Mouse (Mus musculus) midbrain, postnatal 0 days (tissue): Measurements from ENCODE around the gene Ccdc190. TPM values are rescaled to one million over a fixed set of nuclear protein-coding genes. Genes with fewer than 3 reads are reported as not detected.

Source experiments
- ATAC-seq: fragments of 200-750 bp; cut with Nextera tagmentation; 2 replicates; pipeline ENCODE4 v1.8.0; 2017; ENCODE audit warnings: moderate number of reproducible peaks, mild to moderate bottlenecking, moderate TSS enrichment, moderate library complexity; ENCODE audit not compliant: low FRiP score
- DNase-seq: peaks from one replicate; pipeline ENCODE4 v3.0.0-alpha.2; 2015; ENCODE audit warnings: low spot score
- H3K27ac ChIP-seq: fragments of 300-500 bp; sonication (generic); 2 replicates; pipeline ENCODE4 v1.5.1; 2014; ENCODE audit warnings: low read depth, mild to moderate bottlenecking, low read length, mixed read lengths
- H3K27me3 ChIP-seq: fragments of 300-500 bp; sonication (generic); 2 replicates; pipeline ENCODE4 v1.6.1; 2014; ENCODE audit warnings: low read length, control low read depth, mixed read lengths; ENCODE audit not compliant: insufficient read depth
- H3K36me3 ChIP-seq: fragments of 300-500 bp; sonication (generic); 2 replicates; pipeline ENCODE4 v1.6.1; 2014; ENCODE audit warnings: low read length, control low read depth, mixed read lengths; ENCODE audit not compliant: insufficient read depth
- H3K4me1 ChIP-seq: fragments of 300-500 bp; sonication (generic); 2 replicates; pipeline ENCODE4 v1.6.1; 2014; ENCODE audit warnings: mild to moderate bottlenecking, control low read depth, antibody characterized with exemption, low read length, mixed read lengths; ENCODE audit not compliant: insufficient read depth
- H3K4me2 ChIP-seq: fragments of 300-500 bp; sonication (generic); 2 replicates; pipeline ENCODE4 v1.6.1; 2014; ENCODE audit warnings: low read depth, mild to moderate bottlenecking, low read length, mixed read lengths; ENCODE audit not compliant: poor library complexity, severe bottlenecking
- H3K4me3 ChIP-seq: fragments of 300-500 bp; sonication (generic); 2 replicates; pipeline ENCODE4 v1.5.1; 2014; ENCODE audit warnings: low read depth, mild to moderate bottlenecking, low read length, moderate library complexity
- H3K9ac ChIP-seq: fragments of 300-500 bp; sonication (generic); replicated peaks from 2 replicates; pipeline ENCODE4 v1.6.1; 2014; ENCODE audit warnings: mild to moderate bottlenecking, low read length, moderate library complexity, mixed read lengths; ENCODE audit not compliant: poor library complexity, severe bottlenecking
- H3K9me3 ChIP-seq: fragments of 300-500 bp; sonication (generic); 2 replicates; pipeline ENCODE4 v1.6.1; 2016; ENCODE audit warnings: low read length, control low read depth
- CTCF ChIP-seq: IDR thresholded peaks from 2 replicates; pipeline ENCODE4 v1.5.1; 2016; ENCODE audit warnings: antibody characterized with exemption, mild to moderate bottlenecking
- WGBS: fragments of 180-500 bp; shearing (Covaris S2); extraction: QIAGEN DNeasy Blood & Tissue Kit; methylation state at CpG from one replicate; pipeline ENCODE4 v1.1.7; 2014; 5-methylcytosine and 5-hydroxymethylcytosine counted together
- polyA plus RNA-seq: library from polyadenylated mRNA; unstranded; fragments of >200 nt; fragmentation: Nextera tagmentation; extraction: Ambion mirVana; gene quantifications from 2 replicates; pipeline ENCODE4 v1.2.1, GENCODE M21; 2015
- total RNA-seq: library from RNA; depleted of rRNA; stranded (reverse); fragments of >200 nt; gene quantifications from 2 replicates; pipeline ENCODE4 v1.2.3, GENCODE M21; 2014

The Ccdc190 gene
- total and polyA plus RNA-seq, 2 experiments from 2014 or later: 1.9 to 11.5 TPM

- Histone ChIP-seq H3K4me2 (no peak overlapping the region), H3K27me3 (no peaks in the 10 kb centered on the region), H3K4me1 (no peaks in the 10 kb centered on the region), H3K9me3 (no peaks in the 10 kb centered on the region), H3K27ac (no peak overlapping the region), H3K9ac (no peak overlapping the region), H3K4me3 (no peak overlapping the region), H3K36me3 (no peaks in the 10 kb centered on the region)
- no peak for TF ChIP-seq CTCF
- 85% methylated on average over 7 of the region's 7 CpGs for WGBS
- ATAC-seq (no peak), DNase-seq (no peak)
Observed at GRCm38 (mm10) chr1:169910751-169911150, 17.7 kb upstream of the Ccdc190 start.

GRCm38 (mm10) chr1:169911526-169911925 lies 16.9 kb upstream of the Ccdc190 start:
- no peak for ATAC-seq
- TF ChIP-seq CTCF: no peak

GRCm38 (mm10) chr1:169916659-169917058 lies 11.8 kb upstream of the Ccdc190 start:
- WGBS: 69% methylated on average over 7 of the region's 7 CpGs
- DNase-seq (no peak), ATAC-seq (no peak)
- H3K9ac ChIP-seq: no peak overlapping the region
- H3K36me3 ChIP-seq: no peaks in the 10 kb centered on the region
- TF ChIP-seq CTCF: no peak
- no peak overlapping the region; the same call in 1 of the 2 replicates for H3K27ac ChIP-seq
- no peaks in the 10 kb centered on the region for H3K4me1 ChIP-seq
- H3K4me2 ChIP-seq: no peak overlapping the region
- no peak overlapping the region for H3K4me3 ChIP-seq
- H3K9me3 ChIP-seq: no peaks in the 10 kb centered on the region
- 0 out of 2 replicates have a peak, but pooled peaks cover 2% of the 10 kb centered on the region for H3K27me3 ChIP-seq

More at GRCm38 (mm10) chr1:169911526-169911925, 16.9 kb upstream of the Ccdc190 start:
- DNase-seq: no peak
- H3K36me3 ChIP-seq: no peaks in the 10 kb centered on the region
- H3K4me3 ChIP-seq: no peak overlapping the region
- no peak overlapping the region for H3K27ac ChIP-seq
- no peaks in the 10 kb centered on the region for H3K27me3 ChIP-seq
- WGBS: 77% methylated on average over 6 of the region's 6 CpGs
- H3K4me2 ChIP-seq: no peak overlapping the region
- H3K4me1 ChIP-seq: no peaks in the 10 kb centered on the region
- H3K9me3 ChIP-seq: no peaks in the 10 kb centered on the region
- H3K9ac ChIP-seq: no peak overlapping the region

GRCm38 (mm10) chr1:169917115-169917796 lies 11.2 kb upstream of the Ccdc190 start:
- H3K4me3 ChIP-seq: no peak overlapping the region
- H3K4me1 ChIP-seq: no peaks in the 10 kb centered on the region
- H3K4me2 ChIP-seq: no peak overlapping the region
- 74% methylated on average over 9 of the region's 9 CpGs for WGBS
- DNase-seq: no peak
- no peak overlapping the region for H3K9ac ChIP-seq
- no peaks in the 10 kb centered on the region for H3K36me3 ChIP-seq
- H3K27ac ChIP-seq: no peak overlapping the region
- no peak for TF ChIP-seq CTCF
- 0 out of 2 replicates have a peak, but pooled peaks cover 2% of the 10 kb centered on the region for H3K27me3 ChIP-seq
- no peak for ATAC-seq
- no peaks in the 10 kb centered on the region for H3K9me3 ChIP-seq

GRCm38 (mm10) chr1:169917998-169918397 lies 10.4 kb upstream of the Ccdc190 start:
- no peaks in the 10 kb centered on the region for H3K9me3 ChIP-seq
- H3K27me3 ChIP-seq: 0 out of 2 replicates have a peak, but pooled peaks cover 2% of the 10 kb centered on the region
- peak; percentile 76 for DNase-seq
- no peak overlapping the region for H3K4me3 ChIP-seq
- no peak overlapping the region for H3K9ac ChIP-seq
- peak; percentile 90 for TF ChIP-seq CTCF
- WGBS: 26% methylated on average over 4 of the region's 4 CpGs
- H3K4me2 ChIP-seq: no peak overlapping the region
- H3K27ac ChIP-seq: no peak overlapping the region
- no peaks in the 10 kb centered on the region for H3K36me3 ChIP-seq
- no peaks in the 10 kb centered on the region for H3K4me1 ChIP-seq
- no peak for ATAC-seq

- H3K4me1 ChIP-seq: no peaks in the 10 kb centered on the region
- peak; percentile 91 for TF ChIP-seq CTCF
- H3K9ac ChIP-seq: no peak overlapping the region
- peak; percentile 77 for DNase-seq
- 0 out of 2 replicates have a peak, but pooled peaks cover 2% of the 10 kb centered on the region for H3K27me3 ChIP-seq
- H3K4me2 ChIP-seq: no peak overlapping the region
- H3K4me3 ChIP-seq: no peak overlapping the region
- no peaks in the 10 kb centered on the region for H3K36me3 ChIP-seq
- H3K9me3 ChIP-seq: no peaks in the 10 kb centered on the region
- WGBS: 6% methylated on average over 11 of the region's 11 CpGs
- no peak overlapping the region for H3K27ac ChIP-seq
- peak; percentile 56; the same call in 1 of the 2 replicates for ATAC-seq
Observed at GRCm38 (mm10) chr1:169919211-169919610, 9.2 kb upstream of the Ccdc190 start.
